Comparison of ENCODE assay signal across 28 mouse cellular contexts in genomic region chr3:136347277-136347676, GRCm38 (mm10). TPM values are rescaled to one million over a fixed set of nuclear protein-coding genes. Genes with fewer than 3 reads are reported as not detected.
DNase-seq lines count a peak whose midpoint lies in the region; ATAC-seq lines count a peak whose summit lies in the region.
"Had no signal": no experiment of that assay in that cellular context is flagged by ENCODE, and none has a peak within 500 bp of the region (broad histone marks: within the 10 kb centered on the region; RNA-seq: fewer than 3 reads in every experiment).

No protein-coding gene starts in this region.

- WGBS in hindbrain, embryonic 11.5 days, result 90% methylated on average over 1 of the region's 1 CpGs

- peak; percentile 82 for ATAC-seq in common myeloid progenitor, adult 5-6 weeks (replicated peaks; ENCODE audit: low read depth, poor library complexity, severe bottlenecking)
- peak; percentile 87 for ATAC-seq in megakaryocyte, adult 5-6 weeks (ENCODE audit: poor library complexity, severe bottlenecking)
- no peak for ATAC-seq in hindbrain, embryonic 11.5 days (ENCODE audit: low FRiP score)
- ATAC-seq: forebrain, embryonic 13.5 days; forebrain, postnatal 0 days; Patski had no signal

- H3K4me3 ChIP-seq in hindbrain, embryonic 11.5 days (ENCODE audit: low read depth, low read length), result no peak overlapping the region
- H3K4me3 ChIP-seq: forebrain, embryonic 10.5 days; forebrain, embryonic 13.5 days; gastrocnemius, adult 2 months; heart, embryonic 12.5 days; heart, embryonic 15.5 days; hindbrain, embryonic 12.5 days; hindbrain, embryonic 15.5 days had no signal

- no peaks in the 10 kb centered on the region for H3K4me1 ChIP-seq in hindbrain, embryonic 11.5 days (replicated peaks; ENCODE audit: control insufficient read depth, insufficient read depth, low read length)
- H3K4me1 ChIP-seq: forebrain, embryonic 10.5 days; forebrain, embryonic 13.5 days; heart, embryonic 12.5 days; heart, embryonic 15.5 days; hindbrain, embryonic 12.5 days; hindbrain, embryonic 15.5 days had no signal

- no peak overlapping the region for H3K27ac ChIP-seq in hindbrain, embryonic 11.5 days (ENCODE audit: low read depth, low read length)
- H3K27ac ChIP-seq: forebrain, embryonic 10.5 days; forebrain, embryonic 13.5 days; gastrocnemius, adult 2 months; heart, embryonic 15.5 days; hindbrain, embryonic 12.5 days; hindbrain, embryonic 15.5 days had no signal

- DNase-seq in spleen, postnatal 36 days (ENCODE audit: low spot score in 2 of 2), result peak; percentile 15 to 54
- no peak for DNase-seq in spleen, postnatal 10 days (ENCODE audit: low spot score in 2 of 2)
- peak; percentile 78 for DNase-seq in splenic B cell, adult 2 months (ENCODE audit: low read depth, low spot score)
- no peak for DNase-seq in adrenal gland, postnatal 4 days (ENCODE audit: low spot score in 2 of 2)
- DNase-seq in kidney, postnatal 25 days, result no peak
- DNase-seq in hindbrain, embryonic 11.5 days (ENCODE audit: low spot score), result no peak
- DNase-seq: adrenal gland, postnatal 10 days; adrenal gland, postnatal 36 days; cerebellum, adult 11-12 months; cerebellum, adult 8-10 months; cerebellum, postnatal 10 days; cerebellum, postnatal 36 days; forebrain, postnatal 0 days; gastrocnemius, adult 2 months; gastrocnemius, postnatal 14 days; heart, adult 18-20 months; heart, postnatal 10 days; heart, postnatal 36 days had no signal

- no peaks in the 10 kb centered on the region for H3K36me3 ChIP-seq in splenic B cell, adult 2 months (ENCODE audit: control insufficient read depth, insufficient read depth, low read length, poor library complexity, severe bottlenecking)
- no peaks in the 10 kb centered on the region for H3K36me3 ChIP-seq in hindbrain, embryonic 11.5 days (ENCODE audit: control insufficient read depth, insufficient read depth, low read length)
- H3K36me3 ChIP-seq: forebrain, embryonic 10.5 days; G1E; heart, embryonic 12.5 days; heart, embryonic 15.5 days; hindbrain, embryonic 12.5 days; hindbrain, embryonic 15.5 days had no signal

- no peaks in the 10 kb centered on the region for H3K27me3 ChIP-seq in splenic B cell, adult 2 months (ENCODE audit: control insufficient read depth, insufficient read depth, low read length, poor library complexity, severe bottlenecking)
- no peaks in the 10 kb centered on the region for H3K27me3 ChIP-seq in hindbrain, embryonic 11.5 days (ENCODE audit: control insufficient read depth, insufficient read depth, low read length)
- H3K27me3 ChIP-seq: forebrain, embryonic 13.5 days; heart, embryonic 12.5 days; heart, embryonic 15.5 days; hindbrain, embryonic 12.5 days; hindbrain, embryonic 15.5 days; Patski had no signal

- no peak overlapping the region for H3K4me2 ChIP-seq in hindbrain, embryonic 11.5 days (replicated peaks; ENCODE audit: low read depth, low read length)
- H3K4me2 ChIP-seq: forebrain, embryonic 13.5 days; heart, embryonic 12.5 days; heart, embryonic 15.5 days; hindbrain, embryonic 12.5 days; hindbrain, embryonic 15.5 days had no signal

- H3K9me3 ChIP-seq in hindbrain, embryonic 11.5 days (ENCODE audit: control insufficient read depth, low read length), result no peaks in the 10 kb centered on the region
- H3K9me3 ChIP-seq: forebrain, embryonic 10.5 days; G1E; heart, embryonic 12.5 days; heart, embryonic 15.5 days; hindbrain, embryonic 12.5 days; hindbrain, embryonic 15.5 days had no signal

- no peak overlapping the region for H3K9ac ChIP-seq in hindbrain, embryonic 11.5 days (ENCODE audit: low read depth, low read length)
- H3K9ac ChIP-seq: forebrain, embryonic 13.5 days; forebrain, postnatal 0 days; heart, embryonic 12.5 days; heart, embryonic 15.5 days; hindbrain, embryonic 12.5 days; hindbrain, embryonic 15.5 days had no signal

RNA-seq across cellular contexts. Expression of gene Bank1, which starts 21.4 kb away (rescaled TPM):
- 0.05 and 0.29 TPM in 2 replicates for total RNA-seq in common myeloid progenitor, adult 5-6 weeks (2017)
- total RNA-seq in megakaryocyte, adult 5-6 weeks (2015), result 10.7 and 12.1 TPM in 2 replicates
- 10.6 and 11.7 TPM in 2 replicates for total RNA-seq in megakaryocyte, adult 5-6 weeks (2017)
- total RNA-seq in adrenal gland, postnatal 4 days (2021), result 1 to 10 TPM; 1.0 to 1.2 TPM
- 0.52 and 1.5 TPM in 2 replicates for polyA plus RNA-seq in hindbrain, embryonic 11.5 days (2014; fragmentation: Nextera tagmentation; extraction: Ambion mirVana)
- polyA plus RNA-seq: G1E had no signal

Comparison
In these comparisons a context has a peak if more than half of its experiments do, and no peak if none do; other contexts are left out.
1. DNase-seq: peak in spleen, postnatal 36 days (2 of 2) and splenic B cell, adult 2 months (single experiment); none in spleen, postnatal 10 days (0 of 2), adrenal gland, postnatal 4 days (0 of 2), kidney, postnatal 25 days (0 of 2) and hindbrain, embryonic 11.5 days (single experiment).